Comparison of ENCODE assay signal across 8 mouse cellular contexts in genomic region chr11:103198911-103199803, GRCm38 (mm10). TPM values are rescaled to one million over a fixed set of nuclear protein-coding genes. Genes with fewer than 3 reads are reported as not detected.
DNase-seq lines count a peak whose midpoint lies in the region; ATAC-seq and TF ChIP-seq lines count a peak whose summit lies in the region.

No protein-coding gene starts in this region.

- peaks cover 30% of the 10 kb centered on the region for H3K4me1 ChIP-seq in E14TG2a.4 (replicated peaks; ENCODE audit: low read depth, low read length)
- no peaks in the 10 kb centered on the region for H3K4me1 ChIP-seq in embryonic fibroblast, embryonic 13.5 days (ENCODE audit: control insufficient read depth, insufficient read depth, low read length)
- peaks cover 8% of the 10 kb centered on the region; the same call in 1 of the 2 replicates for H3K4me1 ChIP-seq in midbrain, embryonic 11.5 days (ENCODE audit: control insufficient read depth, insufficient read depth, low read length)
- H3K4me1 ChIP-seq in testis, adult 2 months (ENCODE audit: control insufficient read depth, insufficient read depth, low read length) = peaks cover 11% of the 10 kb centered on the region

- intact Hi-C loops in left cerebral cortex, adult 2 months (cut with DNase I) = loop anchor here (1.0 to 10.0 kb wide), 3 partner anchors 19 to 466 kb away; partner anchors contain the start of genes Map3k14 and Spata32

- TF ChIP-seq CTCF in E14TG2a.4 (conservative IDR thresholded peaks at IDR 0.05; ENCODE audit: low read length) = no peak
- no peak for TF ChIP-seq CTCF in embryonic fibroblast, embryonic 13.5 days (IDR thresholded peaks at IDR 0.05; ENCODE audit: borderline replicate concordance, insufficient read depth, low read length)
- TF ChIP-seq CTCF in left cerebral cortex, adult 2 months (IDR thresholded peaks at IDR 0.05) = no peak
- TF ChIP-seq CTCF in testis, adult 2 months (IDR thresholded peaks at IDR 0.05; ENCODE audit: control insufficient read depth, insufficient read depth, insufficient replicate concordance, low read depth, low read length) = no peak

- ATAC-seq in midbrain, embryonic 11.5 days (ENCODE audit: low FRiP score) = peak; percentile 46; the same call in 1 of the 2 replicates

- no peak for TF ChIP-seq POLR2A in embryonic fibroblast, embryonic 13.5 days (IDR thresholded peaks at IDR 0.05; ENCODE audit: low read depth, low read length)
- no peak for TF ChIP-seq POLR2A in testis, adult 2 months (IDR thresholded peaks at IDR 0.05; ENCODE audit: control insufficient read depth, low read depth, low read length)

- H3K9ac ChIP-seq in midbrain, embryonic 11.5 days (ENCODE audit: low read length) = peak overlapping the region; percentile 44

- peaks cover 24% of the 10 kb centered on the region for H3K36me3 ChIP-seq in E14TG2a.4 (ENCODE audit: insufficient read depth, low read length)
- H3K36me3 ChIP-seq in midbrain, embryonic 11.5 days (ENCODE audit: control insufficient read depth, insufficient read depth, low read length) = no peaks in the 10 kb centered on the region
- no peaks in the 10 kb centered on the region for H3K36me3 ChIP-seq in testis, adult 2 months (ENCODE audit: control insufficient read depth, insufficient read depth, low read length)

- no peak overlapping the region for H3K27ac ChIP-seq in embryonic fibroblast, embryonic 13.5 days (ENCODE audit: insufficient read depth, low read length)
- H3K27ac ChIP-seq in left cerebral cortex, adult 2 months = peak overlapping the region; percentile 98
- H3K27ac ChIP-seq in midbrain, embryonic 11.5 days (ENCODE audit: low read depth, low read length) = no peak overlapping the region
- H3K27ac ChIP-seq in testis, adult 2 months (ENCODE audit: control insufficient read depth, insufficient read depth, low read depth, low read length) = no peak overlapping the region

- WGBS in midbrain, embryonic 11.5 days = 2% methylated on average over 59 of the region's 59 CpGs

- peaks cover 69% of the 10 kb centered on the region for H3K27me3 ChIP-seq in E14TG2a.4 (ENCODE audit: insufficient read depth, low read length)
- H3K27me3 ChIP-seq in midbrain, embryonic 11.5 days (ENCODE audit: control insufficient read depth, insufficient read depth, low read length) = peaks cover 60% of the 10 kb centered on the region
- H3K27me3 ChIP-seq in testis, adult 2 months (ENCODE audit: control insufficient read depth, insufficient read depth, low read length) = no peaks in the 10 kb centered on the region

- H3K9me3 ChIP-seq in E14TG2a.4 (ENCODE audit: low read length) = no peaks in the 10 kb centered on the region
- H3K9me3 ChIP-seq in midbrain, embryonic 11.5 days (ENCODE audit: control insufficient read depth, low read length) = no peaks in the 10 kb centered on the region

- peak; percentile 69 for DNase-seq in adrenal gland, postnatal 25 days
- peak; percentile 45 for DNase-seq in heart, postnatal 4 days
- peak; percentile 76 to 85 for DNase-seq in left cerebral cortex, adult 2 months (ENCODE audit: extremely low spot score in 1 of 2, low spot score in 2 of 2)
- DNase-seq in midbrain, embryonic 11.5 days (ENCODE audit: low spot score, missing footprints) = peak; percentile 91
- no peak for DNase-seq in c-Kit-positive CD71-positive TER-119-positive erythroid progenitor cells, embryonic 14.5 days (ENCODE audit: low spot score)

- H3K4me2 ChIP-seq in midbrain, embryonic 11.5 days = peak overlapping the region; percentile 69

- peak overlapping the region; percentile 87 for H3K4me3 ChIP-seq in E14TG2a.4 (replicated peaks; ENCODE audit: low read length)
- peak overlapping the region; percentile 6 for H3K4me3 ChIP-seq in embryonic fibroblast, embryonic 13.5 days (ENCODE audit: insufficient read depth, low read length)
- peak overlapping the region; percentile 53 for H3K4me3 ChIP-seq in left cerebral cortex, adult 2 months
- H3K4me3 ChIP-seq in midbrain, embryonic 11.5 days (ENCODE audit: low read depth, low read length) = peak overlapping the region; percentile 34
- peak overlapping the region; percentile 26; the same call in 1 of the 2 replicates for H3K4me3 ChIP-seq in testis, adult 2 months (ENCODE audit: control insufficient read depth, low read depth, low read length)

RNA-seq across cellular contexts. Expression of gene 1700023F06Rik, which starts 9.2 kb away (rescaled TPM):
- not detected in 2 replicates for total RNA-seq in adrenal gland, postnatal 25 days (2021)
- polyA plus RNA-seq in embryonic fibroblast, embryonic 13.5 days (2011; ENCODE audit: insufficient read length, low read depth, missing spikeins) = 0.68 TPM in 1 of 2 replicates, not detected in the other
- not detected for total RNA-seq in heart, postnatal 4 days (2021)
- total RNA-seq in left cerebral cortex, adult 2 months (2021) = 1 to 10 TPM; 2.2 to 2.7 TPM
- 0.12 and 0.14 TPM in 2 replicates for polyA plus RNA-seq in midbrain, embryonic 11.5 days (2014; fragmentation: Nextera tagmentation; extraction: Ambion mirVana)
- polyA plus RNA-seq in testis, adult 2 months (2012; rRNA removed) = 451 and 466 TPM in 2 replicates

RNA-seq across cellular contexts. Expression of gene Spata32, which starts 19.1 kb away (rescaled TPM):
- total RNA-seq in adrenal gland, postnatal 25 days (2021) = not detected in 2 replicates
- polyA plus RNA-seq in embryonic fibroblast, embryonic 13.5 days (2011; ENCODE audit: insufficient read length, low read depth, missing spikeins) = not detected in 2 replicates
- total RNA-seq in heart, postnatal 4 days (2021) = not detected
- 1 to 10 TPM; 1.7 to 2.9 TPM for total RNA-seq in left cerebral cortex, adult 2 months (2021)
- polyA plus RNA-seq in midbrain, embryonic 11.5 days (2014; fragmentation: Nextera tagmentation; extraction: Ambion mirVana) = 0.15 TPM in 1 of 2 replicates, not detected in the other
- polyA plus RNA-seq in testis, adult 2 months (2012; rRNA removed) = 142 and 168 TPM in 2 replicates

RNA-seq across cellular contexts. Expression of gene Fmnl1, which starts 28.2 kb away (rescaled TPM):
- 15.6 and 19.9 TPM in 2 replicates for total RNA-seq in adrenal gland, postnatal 25 days (2021)
- 1.1 TPM in 1 of 2 replicates, not detected in the other for polyA plus RNA-seq in embryonic fibroblast, embryonic 13.5 days (2011; ENCODE audit: insufficient read length, low read depth, missing spikeins)
- total RNA-seq in heart, postnatal 4 days (2021) = 1 to 10 TPM; 7.4 to 8.6 TPM
- 100 to 1,000 TPM; 186 to 209 TPM for total RNA-seq in left cerebral cortex, adult 2 months (2021)
- 0.65 and 0.87 TPM in 2 replicates for polyA plus RNA-seq in midbrain, embryonic 11.5 days (2014; fragmentation: Nextera tagmentation; extraction: Ambion mirVana)
- 18.4 and 21.6 TPM in 2 replicates for polyA plus RNA-seq in testis, adult 2 months (2012; rRNA removed)

Comparison
In these comparisons a context has a peak if more than half of its experiments do, and no peak if none do; other contexts are left out.
1. H3K4me3 ChIP-seq: peak in every context shown above with its lines; median percentile 87 in E14TG2a.4; 53 in left cerebral cortex, adult 2 months; 34 in midbrain, embryonic 11.5 days; 26 in testis, adult 2 months; 6 in embryonic fibroblast, embryonic 13.5 days.